Mouse (Mus musculus) liver, embryonic 11.5 days (tissue): ENCODE measurements around the gene Sez6l2. TPM values are rescaled to one million over a fixed set of nuclear protein-coding genes. Genes with fewer than 3 reads are reported as not detected.

ENCODE experiments used
- ATAC-seq: fragments of 200-750 bp; cut with Nextera tagmentation; replicated peaks from 2 replicates; pipeline ENCODE4 v1.8.0; 2017; ENCODE audit warnings: moderate number of reproducible peaks, mild to moderate bottlenecking, moderate TSS enrichment, moderate library complexity; ENCODE audit not compliant: low FRiP score
- DNase-seq: peaks from one replicate; pipeline ENCODE4 v3.0.0-alpha.2; 2017; ENCODE audit warnings: low spot score
- H3K27ac ChIP-seq: fragments of 300-500 bp; sonication (generic); 2 replicates; pipeline ENCODE4 v1.5.1; 2014; ENCODE audit warnings: mild to moderate bottlenecking, low read depth, low read length, control low read depth
- H3K27me3 ChIP-seq: fragments of 300-500 bp; sonication (generic); replicated peaks from 2 replicates; pipeline ENCODE4 v1.6.1; 2014; ENCODE audit warnings: low read length, mixed read lengths; ENCODE audit not compliant: control insufficient read depth, insufficient read depth
- H3K36me3 ChIP-seq: fragments of 300-500 bp; sonication (generic); 2 replicates; pipeline ENCODE4 v1.6.1; 2014; ENCODE audit warnings: mild to moderate bottlenecking, low read length, moderate library complexity, mixed read lengths; ENCODE audit not compliant: control insufficient read depth, insufficient read depth
- H3K4me1 ChIP-seq: fragments of 300-500 bp; sonication (generic); replicated peaks from 2 replicates; pipeline ENCODE4 v1.6.1; 2014; ENCODE audit warnings: low read length, mixed read lengths; ENCODE audit not compliant: control insufficient read depth, insufficient read depth
- H3K4me2 ChIP-seq: fragments of 300-500 bp; sonication (generic); 2 replicates; pipeline ENCODE4 v1.6.1; 2014; ENCODE audit warnings: mild to moderate bottlenecking, control low read depth, moderate library complexity
- H3K4me3 ChIP-seq: fragments of 300-500 bp; sonication (generic); 2 replicates; pipeline ENCODE4 v1.5.1; 2014; ENCODE audit warnings: low read depth, low read length, control low read depth
- H3K9ac ChIP-seq: fragments of 300-500 bp; sonication (generic); 2 replicates; pipeline ENCODE4 v1.6.1; 2014; ENCODE audit warnings: low read depth, low read length, control low read depth
- H3K9me3 ChIP-seq: fragments of 300-500 bp; sonication (generic); 2 replicates; pipeline ENCODE4 v1.6.1; 2016; ENCODE audit warnings: low read length, inconsistent platforms, mixed read lengths; ENCODE audit not compliant: control insufficient read depth
- WGBS: fragments of 180-500 bp; shearing (Covaris S2); extraction: QIAGEN DNeasy Blood & Tissue Kit; methylation state at CpG from one replicate; pipeline ENCODE4 v1.1.7; 2014; 5-methylcytosine and 5-hydroxymethylcytosine counted together
- polyA plus RNA-seq: library from polyadenylated mRNA; unstranded; fragments of >200 nt; fragmentation: Nextera tagmentation; extraction: Ambion mirVana; gene quantifications from 2 replicates; pipeline ENCODE4 v1.2.1, GENCODE M21; 2014

The Sez6l2 gene
- polyA plus RNA-seq, 1 experiment from 2014 or later: 0.27 TPM

DNA sequence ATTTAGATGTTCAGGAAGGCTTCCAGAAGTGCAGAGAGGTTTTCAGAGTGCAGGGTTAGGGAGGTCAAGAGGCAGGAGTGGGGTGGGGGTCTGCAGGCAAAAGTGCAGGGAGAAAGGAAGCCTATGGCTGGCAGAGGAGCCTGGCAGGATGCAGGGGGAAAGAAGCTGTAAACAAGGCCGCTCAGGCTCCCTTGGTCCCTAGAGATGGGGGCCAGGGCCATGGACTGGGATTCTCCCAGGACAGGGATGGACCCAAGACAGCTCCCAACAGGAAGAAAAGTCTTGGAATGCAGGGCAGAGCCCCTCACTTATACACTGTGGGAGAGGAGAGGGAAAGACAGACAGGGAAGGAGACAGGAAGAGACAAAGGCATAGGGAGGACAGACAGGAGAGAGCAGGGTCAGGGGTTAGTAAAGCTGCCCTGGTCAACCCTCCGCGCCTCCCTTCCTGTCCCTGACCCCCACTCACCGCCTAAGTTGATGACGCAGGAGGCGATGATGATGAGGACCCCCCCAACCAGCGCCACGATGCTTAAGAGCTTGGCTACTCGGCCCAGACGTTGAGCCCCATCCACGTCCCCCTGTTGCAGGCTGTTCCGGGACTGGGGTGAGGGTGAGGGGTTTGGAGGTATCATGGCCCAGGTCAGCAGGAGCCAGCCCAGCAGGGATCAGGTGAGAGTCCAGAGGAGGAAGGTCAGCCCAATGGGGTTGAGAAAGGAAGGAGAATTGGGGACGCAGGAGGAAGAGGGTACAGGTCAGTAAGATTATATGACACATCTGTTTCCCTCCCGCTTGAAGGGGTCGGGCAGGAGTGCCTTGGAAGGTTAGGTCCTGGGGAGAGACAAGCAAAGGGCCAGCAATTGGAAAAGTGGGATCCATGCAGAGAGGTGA, 68.3 kb downstream of the Sez6l2 start:
- no peaks in the 10 kb centered on the region for H3K27me3 ChIP-seq
- peaks cover 24% of the 10 kb centered on the region for H3K36me3 ChIP-seq
- ATAC-seq (no peak), DNase-seq (no peak)
- peak overlapping the region; percentile 36 for H3K4me2 ChIP-seq
- H3K4me1 ChIP-seq: peaks cover 68% of the 10 kb centered on the region
- H3K9me3 ChIP-seq: no peaks in the 10 kb centered on the region
- 0 out of 2 replicates have a peak overlapping the region, but pooled peaks have one; percentile 57 for H3K27ac ChIP-seq
- 78% methylated on average over 15 of the region's 15 CpGs for WGBS
- H3K9ac ChIP-seq: peak overlapping the region; percentile 35
- no peak overlapping the region for H3K4me3 ChIP-seq

DNA sequence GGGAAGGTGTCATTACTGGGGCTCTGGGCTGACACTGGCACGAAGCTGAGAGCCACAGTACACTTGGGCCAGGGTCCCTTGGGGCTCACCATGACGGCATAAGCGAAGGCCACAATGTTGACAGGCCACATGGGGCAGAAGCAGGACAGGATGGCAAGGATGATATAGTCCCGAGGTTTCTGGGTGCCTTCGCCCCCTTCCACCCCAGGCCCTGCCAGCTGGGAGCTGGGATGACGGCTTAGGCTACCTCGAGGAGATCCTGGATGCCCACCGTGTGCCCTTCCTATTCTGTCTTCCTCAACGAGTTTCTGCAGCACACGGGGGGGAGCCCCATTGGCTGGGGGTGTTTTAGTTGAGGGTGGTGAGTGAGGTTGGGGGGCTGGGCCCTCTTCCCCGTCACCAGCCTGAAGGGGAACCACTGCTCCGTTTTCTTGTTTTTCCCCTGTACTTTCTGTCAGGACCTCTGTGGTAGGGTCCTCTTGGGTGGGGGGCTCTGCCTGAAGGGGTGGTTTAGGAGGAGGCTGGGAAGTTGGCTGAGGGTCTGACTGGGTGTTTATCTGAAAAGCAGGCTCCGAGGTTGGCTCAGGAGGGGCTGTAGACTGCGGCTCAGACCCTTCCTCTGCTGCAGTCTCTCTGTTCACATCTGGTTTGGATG, 69.1 kb downstream of the Sez6l2 start:
- 78% methylated on average over 14 of the region's 14 CpGs for WGBS

GRCm38 (mm10) chr7:127020031-127020430, 69.7 kb downstream of the Sez6l2 start:
- Histone ChIP-seq H3K4me1 (peaks cover 67% of the 10 kb centered on the region), H3K4me3 (0 out of 2 replicates have a peak overlapping the region, but pooled peaks have one; percentile 10), H3K4me2 (peak overlapping the region; percentile 99), H3K9ac (peak overlapping the region; percentile 37), H3K36me3 (peaks cover 32% of the 10 kb centered on the region), H3K27ac (peak overlapping the region; percentile 32; the same call in 1 of the 2 replicates), H3K27me3 (no peaks in the 10 kb centered on the region), H3K9me3 (no peaks in the 10 kb centered on the region)
- DNase-seq: no peak
- no peak for ATAC-seq
- WGBS: 69% methylated on average over 3 of the region's 3 CpGs

More for the DNA sequence above, 69.1 kb downstream of the Sez6l2 start:
- no peak overlapping the region; the same call in 1 of the 2 replicates for H3K27ac ChIP-seq
- DNase-seq: no peak
- peaks cover 29% of the 10 kb centered on the region for H3K36me3 ChIP-seq
- ATAC-seq: no peak
- H3K4me2 ChIP-seq: peak overlapping the region; percentile 99
- peaks cover 70% of the 10 kb centered on the region for H3K4me1 ChIP-seq
- H3K9ac ChIP-seq: peak overlapping the region; percentile 37
- 0 out of 2 replicates have a peak overlapping the region, but pooled peaks have one; percentile 10 for H3K4me3 ChIP-seq
- no peaks in the 10 kb centered on the region for H3K9me3 ChIP-seq
- no peaks in the 10 kb centered on the region for H3K27me3 ChIP-seq

Other genes with a start within 250 kb of the Sez6l2 start
- 94.0 and 94.9 TPM in 2 replicates for gene Coro1a, start 242.8 kb upstream of the Sez6l2 start, polyA plus RNA-seq
- 34.0 and 39.3 TPM in 2 replicates for gene Mapk3, start 191.0 kb upstream of the Sez6l2 start, polyA plus RNA-seq
- 0.87 and 0.96 TPM in 2 replicates for gene Gdpd3, start 184.2 kb upstream of the Sez6l2 start, polyA plus RNA-seq
- gene Ypel3, start 173.6 kb upstream of the Sez6l2 start, polyA plus RNA-seq: 49.1 and 52.2 TPM in 2 replicates
- gene Tbx6, start 169.1 kb upstream of the Sez6l2 start, polyA plus RNA-seq: 0.22 and 0.55 TPM in 2 replicates
- gene Ppp4c, start 158.1 kb upstream of the Sez6l2 start, polyA plus RNA-seq: 266 and 269 TPM in 2 replicates
- 0.21 TPM in 1 of 2 replicates, not detected in the other for gene Fam57b, start 152.9 kb upstream of the Sez6l2 start, polyA plus RNA-seq
- gene 4930451I11Rik, start 118.9 kb upstream of the Sez6l2 start, polyA plus RNA-seq: not detected in 2 replicates
- 0.52 and 1.6 TPM in 2 replicates for gene Doc2a, start 103.1 kb upstream of the Sez6l2 start, polyA plus RNA-seq
- 17.3 and 24.6 TPM in 2 replicates for gene Hirip3, start 88.6 kb upstream of the Sez6l2 start, polyA plus RNA-seq
- 124 and 130 TPM in 2 replicates for gene Ino80e, start 88.2 kb upstream of the Sez6l2 start, polyA plus RNA-seq
- gene Taok2, start 65.9 kb upstream of the Sez6l2 start, polyA plus RNA-seq: 23.0 and 24.0 TPM in 2 replicates
- 23.2 and 23.9 TPM in 2 replicates for gene Tmem219, start 27.6 kb upstream of the Sez6l2 start, polyA plus RNA-seq
- gene Kctd13, start 21.7 kb upstream of the Sez6l2 start, polyA plus RNA-seq: 15.7 and 16.5 TPM in 2 replicates
- gene Asphd1, start 981 bp upstream of the Sez6l2 start, polyA plus RNA-seq: not detected in 2 replicates
- 72.2 and 74.4 TPM in 2 replicates for gene Cdipt, start 25.4 kb downstream of the Sez6l2 start, polyA plus RNA-seq
- gene Cdiptos, start 25.5 kb downstream of the Sez6l2 start, polyA plus RNA-seq: 0.67 and 1.0 TPM in 2 replicates
- gene Mvp, start 64.1 kb downstream of the Sez6l2 start, polyA plus RNA-seq: 8.3 and 9.4 TPM in 2 replicates
- gene Pagr1b, start 65.9 kb downstream of the Sez6l2 start, polyA plus RNA-seq: 0.41 TPM in 1 of 2 replicates, not detected in the other
- gene Pagr1a, start 66.8 kb downstream of the Sez6l2 start, polyA plus RNA-seq: 45.6 and 75.0 TPM in 2 replicates
- gene Gm42742, start 70.5 kb downstream of the Sez6l2 start, polyA plus RNA-seq: 19.8 and 52.9 TPM in 2 replicates
- gene Prrt2, start 70.6 kb downstream of the Sez6l2 start, polyA plus RNA-seq: 4.5 and 5.4 TPM in 2 replicates
- gene Maz, start 76.5 kb downstream of the Sez6l2 start, polyA plus RNA-seq: 90.8 and 98.8 TPM in 2 replicates
- 152 and 170 TPM in 2 replicates for gene Kif22, start 91.9 kb downstream of the Sez6l2 start, polyA plus RNA-seq
- gene Zg16, start 136.8 kb downstream of the Sez6l2 start, polyA plus RNA-seq: not detected in 2 replicates
- gene AI467606, start 140.8 kb downstream of the Sez6l2 start, polyA plus RNA-seq: 12.3 and 13.7 TPM in 2 replicates
- gene Qprt, start 171.7 kb downstream of the Sez6l2 start, polyA plus RNA-seq: 43.8 and 44.2 TPM in 2 replicates
- 12.7 and 14.4 TPM in 2 replicates for gene Spn, start 187.3 kb downstream of the Sez6l2 start, polyA plus RNA-seq
- gene Cd2bp2, start 245.5 kb downstream of the Sez6l2 start, polyA plus RNA-seq: 50.3 and 59.5 TPM in 2 replicates